Mouse (Mus musculus) cerebellum, postnatal 25 days (tissue): ENCODE measurements around the gene Gigyf2.

Experiments used
- DNase-seq, 2 experiments: peaks; one replicate each; pipeline ENCODE4 v3.0.0; 2021; ENCODE audit warnings: mixed read lengths in 2 of 2

Gene Gigyf2

GRCm38 (mm10) chr1:87326742-87327163 is at the start of gene Gigyf2:
Gene Gigyf2 (plus strand): TSS chr1:87326998.
- peak; percentile 96 to 98 for DNase-seq

- DNase-seq = no peak
Observed at GRCm38 (mm10) chr1:87280281-87280680, 46.5 kb upstream of the Gigyf2 start.

- no peak for DNase-seq
Observed at GRCm38 (mm10) chr1:87281599-87282412, 45.0 kb upstream of the Gigyf2 start.

GRCm38 (mm10) chr1:87282413-87282788 is 44.4 kb upstream of the Gigyf2 start:
- DNase-seq = no peak

- no peak for DNase-seq
Observed at GRCm38 (mm10) chr1:87283410-87283960, 43.3 kb upstream of the Gigyf2 start.

GRCm38 (mm10) chr1:87287105-87287504 is 39.7 kb upstream of the Gigyf2 start:
- DNase-seq = no peak

GRCm38 (mm10) chr1:87291416-87291815 is 35.4 kb upstream of the Gigyf2 start:
- no peak for DNase-seq

- peak; percentile 41 to 56 for DNase-seq
Observed at GRCm38 (mm10) chr1:87292420-87293190, 34.2 kb upstream of the Gigyf2 start.

GRCm38 (mm10) chr1:87294063-87294710 is 32.6 kb upstream of the Gigyf2 start:
- DNase-seq = no peak

- DNase-seq = no peak
Observed at GRCm38 (mm10) chr1:87294951-87295350, 31.8 kb upstream of the Gigyf2 start.

GRCm38 (mm10) chr1:87297346-87297925 is 29.4 kb upstream of the Gigyf2 start:
- peak in 1 of 2 experiments; percentile 31 for DNase-seq

GRCm38 (mm10) chr1:87300360-87301286 is 26.2 kb upstream of the Gigyf2 start:
- peak in 1 of 2 experiments; percentile 32 for DNase-seq

- DNase-seq = peak; percentile 66 to 80
Observed at GRCm38 (mm10) chr1:87301971-87302370, 24.8 kb upstream of the Gigyf2 start.

- no peak for DNase-seq
Observed at GRCm38 (mm10) chr1:87308952-87309351, 17.8 kb upstream of the Gigyf2 start.

GRCm38 (mm10) chr1:87309621-87310020 is 17.2 kb upstream of the Gigyf2 start:
- no peak for DNase-seq

GRCm38 (mm10) chr1:87312681-87313080 is 14.1 kb upstream of the Gigyf2 start:
- DNase-seq = no peak

- DNase-seq = no peak
Observed at GRCm38 (mm10) chr1:87313116-87313515, 13.7 kb upstream of the Gigyf2 start.

- DNase-seq = no peak
Observed at GRCm38 (mm10) chr1:87313843-87314570, 12.8 kb upstream of the Gigyf2 start.

- DNase-seq = no peak
Observed at GRCm38 (mm10) chr1:87315431-87315830, 11.4 kb upstream of the Gigyf2 start.

- no peak for DNase-seq
Observed at GRCm38 (mm10) chr1:87315894-87316293, 10.9 kb upstream of the Gigyf2 start.

GRCm38 (mm10) chr1:87316672-87317071 is 10.1 kb upstream of the Gigyf2 start:
- peak; percentile 18 to 50 for DNase-seq
